Mouse (Mus musculus): Measurements from ENCODE around the gene Klhl2. TPM values are rescaled to one million over a fixed set of nuclear protein-coding genes. Genes with fewer than 3 reads are reported as not detected.

The Klhl2 gene
- total and polyA plus RNA-seq, 3 experiments, result 9.3 to 11.5 (median 10.8) TPM

DNA sequence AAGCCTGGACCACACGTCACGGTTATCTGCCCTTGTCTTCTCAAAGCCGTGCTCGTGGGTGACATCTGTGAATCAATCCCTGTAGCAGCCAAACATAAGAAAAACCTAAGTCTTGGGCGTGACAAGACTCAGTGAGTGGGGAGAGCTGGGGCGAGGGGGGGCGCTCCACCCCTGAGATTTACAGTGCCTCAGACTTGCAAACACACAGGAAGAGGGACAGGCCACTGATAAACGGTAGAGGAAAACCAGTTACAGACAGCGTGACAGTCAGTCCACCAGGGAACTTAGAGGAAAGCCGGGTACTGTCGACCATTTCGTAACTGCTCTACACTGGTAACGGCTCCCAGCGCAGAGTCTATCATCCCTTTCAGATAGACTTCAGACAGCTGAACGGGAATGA lies 21.4 kb downstream of the Klhl2 start:
- in situ Hi-C loops (cut with MboI; ENCODE audit: low pct_ligation_motif_present, low pct_unique_long_range_greater_than_20kb, low sequenced_read_pairs) (loop anchor here (25.0 kb wide), 1 partner anchor 109 kb away; the partner anchor contains the start of gene Tmem192), dilution Hi-C loops (cut with MboI; ENCODE audit: extremely low pct_ligation_motif_present, extremely low pct_unique_long_range_greater_than_20kb, low sequenced_read_pairs) (no loop called here)

DNA sequence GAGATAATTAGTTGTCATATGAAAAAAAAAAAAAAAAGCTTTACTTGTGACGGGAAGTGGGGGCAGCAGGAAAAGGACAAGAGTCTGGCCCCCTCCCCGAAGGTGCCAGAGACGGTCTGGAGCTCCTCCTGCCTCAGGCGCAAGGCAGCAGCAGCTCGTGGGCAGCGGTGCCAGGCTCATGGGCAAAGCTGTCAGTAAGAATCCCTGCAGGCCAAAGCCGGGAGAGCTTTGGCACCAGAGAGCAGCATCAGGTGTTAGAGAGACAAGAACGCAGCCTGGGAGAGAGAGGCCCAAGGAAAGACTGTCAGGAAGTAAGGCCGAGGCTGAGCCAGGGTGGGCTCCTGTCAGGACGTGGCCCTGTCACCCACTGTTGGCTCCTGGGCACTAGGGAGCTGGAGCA lies 22.5 kb downstream of the Klhl2 start:
- Histone ChIP-seq H3K79me2 (replicated peaks; ENCODE audit: control insufficient read depth, extremely low read depth, insufficient read depth, poor library complexity, severe bottlenecking) (no peaks in the 10 kb centered on the region), H3K9me3 (replicated peaks; ENCODE audit: low read length) (no peaks in the 10 kb centered on the region), H3K4me3 (replicated peaks in 1 of 3; ENCODE audit: low read depth in 2 of 3, low read length in 2 of 3, poor library complexity in 1 of 3) (no peak overlapping the region), H3K4me1 (ENCODE audit: control insufficient read depth in 1 of 2, insufficient read depth in 2 of 2) (peaks cover 0 to 16% of the 10 kb centered on the region in 2 experiments; a peak in 1 of 4 replicates), H3K9ac (ENCODE audit: insufficient read depth, low read depth) (no peak overlapping the region), H3K27ac (ENCODE audit: insufficient read depth, low read depth) (no peak overlapping the region), H3K27me3 (replicated peaks) (no peaks in the 10 kb centered on the region), H3K4me2 (ENCODE audit: insufficient read depth, low read depth, poor library complexity, severe bottlenecking) (no peak overlapping the region), H3K36me3 (replicated peaks in 1 of 2; ENCODE audit: control insufficient read depth in 1 of 2, insufficient read depth in 1 of 2, low read length in 1 of 2) (peaks cover 16 to 85% of the 10 kb centered on the region in 2 experiments)
- in situ Hi-C loops (cut with MboI; ENCODE audit: low pct_ligation_motif_present, low pct_unique_long_range_greater_than_20kb, low sequenced_read_pairs), result loop anchor here (25.0 kb wide), 1 partner anchor 110 kb away; the partner anchor contains the start of gene Tmem192
- TF ChIP-seq TCF12 (IDR thresholded peaks at IDR 0.05; ENCODE audit: low read depth, low read length) (no peak), MAX (IDR thresholded peaks at IDR 0.05; ENCODE audit: low read length) (no peak), CHD2 (IDR thresholded peaks at IDR 0.05; ENCODE audit: low read length) (no peak), POLR2A (IDR thresholded peaks at IDR 0.05; ENCODE audit: low read depth, low read length) (no peak), SIN3A (IDR thresholded peaks at IDR 0.05; ENCODE audit: low read length) (no peak), USF1 (IDR thresholded peaks at IDR 0.05; ENCODE audit: low read depth, low read length) (no peak), NRF1 (IDR thresholded peaks at IDR 0.05; ENCODE audit: low read depth, low read length) (no peak), CTCF (conservative IDR thresholded peaks at IDR 0.05 in 1 of 2, IDR thresholded peaks at IDR 0.05 in 1 of 2; ENCODE audit: low read depth in 2 of 2, low read length in 2 of 2) (no peak), RAD21 (IDR thresholded peaks at IDR 0.05; ENCODE audit: low read depth, low read length) (no peak), CHD1 (IDR thresholded peaks at IDR 0.05; ENCODE audit: low read depth, low read length) (no peak), EP300 (IDR thresholded peaks at IDR 0.05; ENCODE audit: low read length) (no peak), JUND (conservative IDR thresholded peaks at IDR 0.05; ENCODE audit: low read depth, low read length) (no peak), MAFK (IDR thresholded peaks at IDR 0.05; ENCODE audit: insufficient replicate concordance, low read length) (no peak), GABPA (IDR thresholded peaks at IDR 0.05; ENCODE audit: insufficient replicate concordance, low read depth, low read length) (no peak), ZMIZ1 (IDR thresholded peaks at IDR 0.05; ENCODE audit: low read depth, low read length) (no peak), ZNF384 (IDR thresholded peaks at IDR 0.05; ENCODE audit: low read depth, low read length) (no peak)
- dilution Hi-C loops (cut with MboI; ENCODE audit: extremely low pct_ligation_motif_present, extremely low pct_unique_long_range_greater_than_20kb, low sequenced_read_pairs), result no loop called here
- DNase-seq (ENCODE audit: extremely low read depth), result no peak

More for the DNA sequence above, 21.4 kb downstream of the Klhl2 start:
- Histone ChIP-seq H3K9me3 (replicated peaks; ENCODE audit: low read length) (no peaks in the 10 kb centered on the region), H3K4me2 (ENCODE audit: insufficient read depth, low read depth, poor library complexity, severe bottlenecking) (no peak overlapping the region), H3K36me3 (replicated peaks in 1 of 2; ENCODE audit: control insufficient read depth in 1 of 2, insufficient read depth in 1 of 2, low read length in 1 of 2) (peaks cover 16 to 82% of the 10 kb centered on the region in 2 experiments), H3K27ac (ENCODE audit: insufficient read depth, low read depth) (no peak overlapping the region), H3K27me3 (replicated peaks) (no peaks in the 10 kb centered on the region), H3K9ac (ENCODE audit: insufficient read depth, low read depth) (no peak overlapping the region), H3K4me3 (replicated peaks in 1 of 3; ENCODE audit: low read depth in 2 of 3, low read length in 2 of 3, poor library complexity in 1 of 3) (no peak overlapping the region), H3K4me1 (ENCODE audit: control insufficient read depth in 1 of 2, insufficient read depth in 2 of 2) (peaks cover 0 to 19% of the 10 kb centered on the region in 2 experiments; a peak in 1 of 4 replicates), H3K79me2 (replicated peaks; ENCODE audit: control insufficient read depth, extremely low read depth, insufficient read depth, poor library complexity, severe bottlenecking) (no peaks in the 10 kb centered on the region)
- DNase-seq (ENCODE audit: extremely low read depth), result no peak
- TF ChIP-seq MYC (IDR thresholded peaks at IDR 0.05; ENCODE audit: low read depth, low read length), result no peak
- no peak for TF ChIP-seq TCF12 (IDR thresholded peaks at IDR 0.05; ENCODE audit: low read depth, low read length)
- no peak for TF ChIP-seq KAT2A (IDR thresholded peaks at IDR 0.05; ENCODE audit: insufficient replicate concordance, low read length)
- TF ChIP-seq POLR2A (IDR thresholded peaks at IDR 0.05; ENCODE audit: low read depth, low read length), result no peak
- TF ChIP-seq NRF1 (IDR thresholded peaks at IDR 0.05; ENCODE audit: low read depth, low read length), result no peak
- no peak for TF ChIP-seq TBP (conservative IDR thresholded peaks at IDR 0.05; ENCODE audit: low read depth, low read length)
- TF ChIP-seq MAFK (IDR thresholded peaks at IDR 0.05; ENCODE audit: insufficient replicate concordance, low read length), result no peak
- TF ChIP-seq JUN (IDR thresholded peaks at IDR 0.05; ENCODE audit: insufficient read depth, low read depth, low read length), result no peak
- no peak for TF ChIP-seq UBTF (IDR thresholded peaks at IDR 0.05; ENCODE audit: low read depth, low read length)
- no peak for TF ChIP-seq MEF2A (IDR thresholded peaks at IDR 0.05; ENCODE audit: borderline replicate concordance, low read depth, low read length)

All from CH12.LX (cell line).